ENCODE assay signal across 12 mouse cellular contexts in the genomic region with DNA sequence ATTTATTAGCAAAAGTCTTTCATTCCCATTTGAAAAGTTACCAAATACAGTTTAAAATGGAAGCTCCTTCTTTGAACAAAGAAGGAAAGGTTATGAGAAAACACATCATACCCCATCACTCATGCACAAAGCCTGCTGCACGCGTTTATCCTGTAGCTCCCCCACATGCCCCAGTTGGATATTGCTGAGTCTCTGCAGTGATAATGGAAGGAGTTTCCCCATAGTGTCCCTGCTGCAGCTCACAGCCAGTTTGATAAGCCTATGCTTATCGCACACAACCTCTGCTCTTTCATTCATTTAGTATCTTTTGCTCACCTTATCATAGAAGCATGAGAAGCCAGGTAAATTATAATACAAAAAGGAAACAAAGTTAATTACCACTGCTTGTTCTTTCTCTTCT. TPM values are rescaled to one million over a fixed set of nuclear protein-coding genes. Genes with fewer than 3 reads are reported as not detected.
DNase-seq lines count a peak whose midpoint lies in the region; ATAC-seq and TF ChIP-seq lines count a peak whose summit lies in the region.
"Had no signal": no experiment of that assay in that cellular context is flagged by ENCODE, and none has a peak within 500 bp of the region (broad histone marks: within the 10 kb centered on the region; RNA-seq: fewer than 3 reads in every experiment).

No protein-coding gene starts in this region.

- no peaks in the 10 kb centered on the region for H3K4me1 ChIP-seq in kidney, embryonic 14.5 days (ENCODE audit: control insufficient read depth, insufficient read depth, low read length)
- H3K4me1 ChIP-seq in midbrain, embryonic 13.5 days (replicated peaks), result no peaks in the 10 kb centered on the region
- H3K4me1 ChIP-seq: limb, embryonic 13.5 days had no signal

- TF ChIP-seq POLR2A in brain, embryonic 14.5 days (IDR thresholded peaks at IDR 0.05; ENCODE audit: borderline replicate concordance, extremely low read depth, insufficient read depth, insufficient read length, poor library complexity, severe bottlenecking), result no peak

- 59% methylated on average over 3 of the region's 3 CpGs for WGBS in kidney, embryonic 14.5 days
- 46% methylated on average over 3 of the region's 3 CpGs for WGBS in midbrain, embryonic 13.5 days

- no peak for ATAC-seq in kidney, embryonic 14.5 days (ENCODE audit: low FRiP score, low TSS enrichment)
- ATAC-seq in midbrain, embryonic 13.5 days, result peak; percentile 86
- no peak for ATAC-seq in cerebellum, adult (ENCODE audit: insufficient number of reproducible peaks, low FRiP score, low TSS enrichment)
- ATAC-seq in inflammation-experienced regulatory T-cells, adult 6 months, result no peak

- H3K27me3 ChIP-seq in kidney, embryonic 14.5 days (ENCODE audit: control insufficient read depth, insufficient read depth, low read length), result no peaks in the 10 kb centered on the region
- H3K27me3 ChIP-seq in midbrain, embryonic 13.5 days, result no peaks in the 10 kb centered on the region
- H3K27me3 ChIP-seq: limb, embryonic 13.5 days had no signal

- H3K36me3 ChIP-seq in kidney, embryonic 14.5 days (ENCODE audit: control insufficient read depth, insufficient read depth, low read length), result no peaks in the 10 kb centered on the region
- no peaks in the 10 kb centered on the region for H3K36me3 ChIP-seq in midbrain, embryonic 13.5 days
- H3K36me3 ChIP-seq: limb, embryonic 13.5 days had no signal

- no peak overlapping the region for H3K27ac ChIP-seq in kidney, embryonic 14.5 days (ENCODE audit: low read depth, low read length)
- H3K27ac ChIP-seq in midbrain, embryonic 13.5 days, result peak overlapping the region; percentile 51; the same call in 1 of the 2 replicates
- H3K27ac ChIP-seq: limb, embryonic 13.5 days had no signal

- no peaks in the 10 kb centered on the region for H3K9me3 ChIP-seq in kidney, embryonic 14.5 days (ENCODE audit: control insufficient read depth, low read length)
- no peaks in the 10 kb centered on the region for H3K9me3 ChIP-seq in midbrain, embryonic 13.5 days
- H3K9me3 ChIP-seq: limb, embryonic 13.5 days had no signal

- peak; percentile 59; the same call in 1 of the 2 replicates for TF ChIP-seq CTCF in brain, embryonic 14.5 days (IDR thresholded peaks at IDR 0.05; ENCODE audit: borderline replicate concordance, extremely low read depth, insufficient read depth, insufficient read length)

- peak; percentile 11 to 15 for DNase-seq in kidney, postnatal 4 days
- peak; percentile 9 for DNase-seq in ES-CJ7 (ENCODE audit: low read depth, low spot score)
- peak; percentile 83 for DNase-seq in brain, embryonic 14.5 days (ENCODE audit: low read depth)
- no peak for DNase-seq in urinary bladder, postnatal 10 days (ENCODE audit: low spot score)
- DNase-seq: adrenal gland, adult 2 months had no signal

- no peak overlapping the region for H3K4me3 ChIP-seq in kidney, embryonic 14.5 days (ENCODE audit: low read length)
- H3K4me3 ChIP-seq in midbrain, embryonic 13.5 days (replicated peaks), result no peak overlapping the region
- H3K4me3 ChIP-seq: erythroblast, embryonic 14.5 days; limb, embryonic 13.5 days had no signal

- H3K9ac ChIP-seq in kidney, embryonic 14.5 days (ENCODE audit: low read depth, low read length), result no peak overlapping the region
- no peak overlapping the region for H3K9ac ChIP-seq in midbrain, embryonic 13.5 days (replicated peaks)
- H3K9ac ChIP-seq: limb, embryonic 13.5 days had no signal

- H3K4me2 ChIP-seq in kidney, embryonic 14.5 days (replicated peaks; ENCODE audit: low read depth, low read length), result no peak overlapping the region
- H3K4me2 ChIP-seq in midbrain, embryonic 13.5 days (replicated peaks), result no peak overlapping the region
- H3K4me2 ChIP-seq: limb, embryonic 13.5 days had no signal

RNA-seq across cellular contexts. Expression of a gene that starts 55.1 kb away (rescaled TPM):
- polyA plus RNA-seq in kidney, embryonic 14.5 days (2014; fragmentation: Nextera tagmentation; extraction: Ambion mirVana), result not detected in 2 replicates
- polyA plus RNA-seq in brain, embryonic 14.5 days (2012; rRNA removed), result not detected in 2 replicates
- not detected in 2 replicates for polyA plus RNA-seq in midbrain, embryonic 13.5 days (2015; fragmentation: Nextera tagmentation; extraction: Ambion mirVana)
- not detected for polyA plus RNA-seq in inflammation-experienced regulatory T-cells, adult 6 months (2017; shearing (Covaris generic))
- polyA plus RNA-seq: adrenal gland, adult 2 months; erythroblast, embryonic 14.5 days; heart, embryonic 16.5 days; limb, embryonic 13.5 days had no signal
